Mouse (Mus musculus): ENCODE results near the gene Gm49320. TPM values are rescaled to one million over a fixed set of nuclear protein-coding genes. Genes with fewer than 3 reads are reported as not detected.

Gm49320 gene
- 2.6 and 4.6 TPM in 2 replicates for polyA plus RNA-seq (2012; rRNA removed)

GRCm38 (mm10) chr8:4238434-4239192, at the start of gene Gm49320, which contains the start of gene Map2k7:
Gene Gm49320 (plus strand): TSS chr8:4238865.
Gene Map2k7 (plus strand): TSS chr8:4238740.
- Histone ChIP-seq H3K27ac (ENCODE audit: control insufficient read depth, insufficient read depth, low read length) (peak within 1 kb of the TSS; percentile 79), H3K4me3 (ENCODE audit: control insufficient read depth, insufficient read depth, low read length) (peak within 1 kb of the TSS; percentile 91), H3K27me3 (ENCODE audit: control insufficient read depth, insufficient read depth, low read length) (no peaks in the 10 kb centered on the region), H3K36me3 (ENCODE audit: control insufficient read depth, insufficient read depth, low read length) (peaks cover 1% of the 10 kb centered on the region), H3K4me1 (replicated peaks; ENCODE audit: control insufficient read depth, insufficient read depth, low read length) (peaks cover 20% of the 10 kb centered on the region)
- DNase-seq: peak; percentile 99
- under 1% methylated on average over 68 of the region's 71 CpGs for WGBS
- TF ChIP-seq POLR2A (IDR thresholded peaks at IDR 0.05; ENCODE audit: control insufficient read depth, extremely low read depth, insufficient read depth, low read length, poor library complexity): peak; percentile 74
- TF ChIP-seq CTCF (IDR thresholded peaks at IDR 0.05; ENCODE audit: borderline replicate concordance, control insufficient read depth, extremely low read depth, insufficient read depth, low read length, poor library complexity): peak; percentile 70; the same call in 1 of the 2 replicates

- Histone ChIP-seq H3K36me3 (ENCODE audit: control insufficient read depth, insufficient read depth, low read length) (0 out of 2 replicates have a peak, but pooled peaks cover 3% of the 10 kb centered on the region), H3K4me3 (ENCODE audit: control insufficient read depth, insufficient read depth, low read length) (no peak overlapping the region), H3K27me3 (ENCODE audit: control insufficient read depth, insufficient read depth, low read length) (no peaks in the 10 kb centered on the region), H3K27ac (ENCODE audit: control insufficient read depth, insufficient read depth, low read length) (no peak overlapping the region), H3K4me1 (replicated peaks; ENCODE audit: control insufficient read depth, insufficient read depth, low read length) (peaks cover 5% of the 10 kb centered on the region)
- 93% methylated on average over 3 of the region's 3 CpGs for WGBS
- TF ChIP-seq POLR2A (IDR thresholded peaks at IDR 0.05; ENCODE audit: control insufficient read depth, extremely low read depth, insufficient read depth, low read length, poor library complexity): no peak
- no peak for TF ChIP-seq CTCF (IDR thresholded peaks at IDR 0.05; ENCODE audit: borderline replicate concordance, control insufficient read depth, extremely low read depth, insufficient read depth, low read length, poor library complexity)
- no peak for DNase-seq
These were observed 49.5 kb upstream of the Gm49320 start for GRCm38 (mm10) chr8:4189031-4189722.

GRCm38 (mm10) chr8:4192305-4192704, 46.4 kb upstream of the Gm49320 start:
- TF ChIP-seq POLR2A (IDR thresholded peaks at IDR 0.05; ENCODE audit: control insufficient read depth, extremely low read depth, insufficient read depth, low read length, poor library complexity): no peak
- TF ChIP-seq CTCF (IDR thresholded peaks at IDR 0.05; ENCODE audit: borderline replicate concordance, control insufficient read depth, extremely low read depth, insufficient read depth, low read length, poor library complexity): no peak
- H3K27ac ChIP-seq (ENCODE audit: control insufficient read depth, insufficient read depth, low read length): no peak overlapping the region
- WGBS: 96% methylated on average over 5 of the region's 5 CpGs
- H3K4me1 ChIP-seq (replicated peaks; ENCODE audit: control insufficient read depth, insufficient read depth, low read length): peaks cover 5% of the 10 kb centered on the region
- H3K4me3 ChIP-seq (ENCODE audit: control insufficient read depth, insufficient read depth, low read length): no peak overlapping the region
- 0 out of 2 replicates have a peak, but pooled peaks cover 3% of the 10 kb centered on the region for H3K36me3 ChIP-seq (ENCODE audit: control insufficient read depth, insufficient read depth, low read length)
- no peaks in the 10 kb centered on the region for H3K27me3 ChIP-seq (ENCODE audit: control insufficient read depth, insufficient read depth, low read length)
- no peak for DNase-seq

GRCm38 (mm10) chr8:4192807-4193587, 45.7 kb upstream of the Gm49320 start:
- Histone ChIP-seq H3K36me3 (ENCODE audit: control insufficient read depth, insufficient read depth, low read length) (no peaks in the 10 kb centered on the region), H3K4me3 (ENCODE audit: control insufficient read depth, insufficient read depth, low read length) (no peak overlapping the region), H3K27me3 (ENCODE audit: control insufficient read depth, insufficient read depth, low read length) (no peaks in the 10 kb centered on the region), H3K4me1 (replicated peaks; ENCODE audit: control insufficient read depth, insufficient read depth, low read length) (peaks cover 5% of the 10 kb centered on the region), H3K27ac (ENCODE audit: control insufficient read depth, insufficient read depth, low read length) (no peak overlapping the region)
- peak; percentile 88 for DNase-seq
- TF ChIP-seq POLR2A (IDR thresholded peaks at IDR 0.05; ENCODE audit: control insufficient read depth, extremely low read depth, insufficient read depth, low read length, poor library complexity) (no peak), CTCF (IDR thresholded peaks at IDR 0.05; ENCODE audit: borderline replicate concordance, control insufficient read depth, extremely low read depth, insufficient read depth, low read length, poor library complexity) (peak; percentile 94)
- WGBS: 20% methylated on average over 18 of the region's 18 CpGs

GRCm38 (mm10) chr8:4193588-4193894, 45.1 kb upstream of the Gm49320 start:
- H3K4me3 ChIP-seq (ENCODE audit: control insufficient read depth, insufficient read depth, low read length): no peak overlapping the region
- 74% methylated on average over 7 of the region's 7 CpGs for WGBS
- H3K36me3 ChIP-seq (ENCODE audit: control insufficient read depth, insufficient read depth, low read length): no peaks in the 10 kb centered on the region
- no peaks in the 10 kb centered on the region for H3K27me3 ChIP-seq (ENCODE audit: control insufficient read depth, insufficient read depth, low read length)
- no peak for TF ChIP-seq POLR2A (IDR thresholded peaks at IDR 0.05; ENCODE audit: control insufficient read depth, extremely low read depth, insufficient read depth, low read length, poor library complexity)
- TF ChIP-seq CTCF (IDR thresholded peaks at IDR 0.05; ENCODE audit: borderline replicate concordance, control insufficient read depth, extremely low read depth, insufficient read depth, low read length, poor library complexity): no peak
- DNase-seq: no peak
- peaks cover 5% of the 10 kb centered on the region for H3K4me1 ChIP-seq (replicated peaks; ENCODE audit: control insufficient read depth, insufficient read depth, low read length)
- H3K27ac ChIP-seq (ENCODE audit: control insufficient read depth, insufficient read depth, low read length): no peak overlapping the region

- H3K27ac ChIP-seq (ENCODE audit: control insufficient read depth, insufficient read depth, low read length): no peak overlapping the region
- H3K27me3 ChIP-seq (ENCODE audit: control insufficient read depth, insufficient read depth, low read length): no peaks in the 10 kb centered on the region
- H3K4me3 ChIP-seq (ENCODE audit: control insufficient read depth, insufficient read depth, low read length): no peak overlapping the region
- TF ChIP-seq POLR2A (IDR thresholded peaks at IDR 0.05; ENCODE audit: control insufficient read depth, extremely low read depth, insufficient read depth, low read length, poor library complexity): no peak
- H3K4me1 ChIP-seq (replicated peaks; ENCODE audit: control insufficient read depth, insufficient read depth, low read length): no peaks in the 10 kb centered on the region
- DNase-seq: no peak
- H3K36me3 ChIP-seq (ENCODE audit: control insufficient read depth, insufficient read depth, low read length): no peaks in the 10 kb centered on the region
- 69% methylated on average over 2 of the region's 2 CpGs for whole genome bisulfite sequencing
These were observed 37.3 kb upstream of the Gm49320 start for GRCm38 (mm10) chr8:4201321-4201720.

All from thymus, adult 2 months (tissue).